Mouse (Mus musculus): ENCODE data around the gene Slc26a9. TPM values are rescaled to one million over a fixed set of nuclear protein-coding genes. Genes with fewer than 3 reads are reported as not detected.

The Slc26a9 gene
- total RNA-seq, 1 experiment from 2014 or later = not detected

DNA sequence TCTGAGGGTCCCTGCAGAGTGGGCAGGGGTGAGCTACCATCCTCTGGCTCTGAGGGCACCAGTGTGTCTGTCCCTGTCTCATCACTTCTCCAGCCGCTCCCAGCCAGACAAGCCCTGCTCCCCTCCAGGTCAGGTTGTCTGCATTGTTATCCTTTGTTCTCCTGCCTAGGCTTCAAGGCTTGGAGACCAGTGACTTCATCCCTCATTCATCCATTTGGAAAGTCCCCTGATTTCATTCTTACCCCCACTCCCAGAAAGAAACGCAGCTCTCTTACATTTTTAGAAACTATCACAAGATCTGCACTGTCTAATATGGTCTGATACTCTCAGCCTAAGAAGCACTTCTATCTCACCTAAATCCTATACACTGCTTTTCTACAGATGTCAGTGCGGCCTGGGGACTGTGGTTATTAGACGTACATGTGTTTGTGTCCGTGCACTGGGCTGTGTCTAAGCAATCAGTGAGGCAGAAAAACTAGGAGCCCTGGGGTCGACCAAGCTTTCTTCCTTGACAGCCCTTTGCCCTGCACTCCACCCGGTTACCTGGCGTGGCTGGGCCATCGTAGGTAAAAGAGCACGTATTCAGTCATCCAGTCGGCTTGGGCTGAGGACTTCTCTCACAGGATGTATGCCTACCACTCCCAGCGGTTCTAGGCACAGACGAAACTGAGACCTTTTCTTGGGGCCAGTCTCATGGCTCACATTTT, 10.2 kb upstream of the Slc26a9 start:
- ATAC-seq (replicated peaks; ENCODE audit: insufficient number of reproducible peaks, low FRiP score, low TSS enrichment, poor library complexity, severe bottlenecking) = no peak

DNA sequence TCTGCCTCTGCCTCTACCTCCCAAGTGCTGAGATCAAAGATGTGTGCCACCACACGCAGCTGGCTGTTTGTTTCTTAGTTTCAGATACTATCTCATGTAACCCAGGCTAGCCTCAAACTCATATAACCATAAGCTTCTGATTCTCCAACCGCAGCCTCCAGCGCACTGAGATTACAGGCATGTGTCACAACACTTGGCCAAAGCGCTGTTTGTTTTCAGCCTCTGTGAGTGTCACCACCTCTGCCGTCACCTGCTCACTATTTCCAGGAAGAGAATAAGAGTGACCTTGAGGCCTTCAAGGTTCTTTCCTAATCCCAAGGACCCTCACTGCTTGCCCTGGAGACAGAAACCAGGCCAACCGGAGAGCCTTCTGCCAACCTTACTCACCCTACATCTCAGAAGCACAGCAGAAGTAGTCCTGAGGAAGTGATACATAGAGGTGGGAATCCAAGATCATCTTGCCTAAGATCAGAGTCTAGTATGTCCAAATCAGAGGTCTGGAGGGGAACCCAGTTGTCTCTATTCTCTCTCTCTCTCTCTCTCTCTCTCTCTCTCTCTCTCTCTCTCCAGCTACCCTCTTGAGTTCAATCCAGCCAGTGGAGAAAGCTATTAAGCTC, 9.1 kb upstream of the Slc26a9 start:
- no peak for ATAC-seq (replicated peaks; ENCODE audit: insufficient number of reproducible peaks, low FRiP score, low TSS enrichment, poor library complexity, severe bottlenecking)

DNA sequence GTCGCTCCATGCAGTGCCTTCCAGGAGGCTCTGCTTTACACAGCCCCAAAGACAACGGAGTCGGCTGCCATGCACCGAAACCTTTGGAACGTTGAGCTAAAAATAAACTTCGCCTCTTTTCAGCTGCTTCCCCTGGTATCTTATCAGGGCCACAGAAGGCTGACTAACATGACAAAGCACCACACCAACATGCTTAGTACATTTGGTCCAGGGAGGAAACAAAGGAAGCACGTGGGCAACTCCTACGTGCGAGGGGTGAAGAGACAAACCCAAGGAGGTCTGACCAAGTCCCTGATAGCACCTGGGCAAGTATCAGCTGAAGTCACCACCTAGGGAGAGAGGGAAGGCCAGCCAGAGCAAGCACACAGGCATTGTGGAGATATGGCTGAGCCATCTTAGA, 7.3 kb upstream of the Slc26a9 start:
- ATAC-seq (replicated peaks; ENCODE audit: insufficient number of reproducible peaks, low FRiP score, low TSS enrichment, poor library complexity, severe bottlenecking) = no peak

DNA sequence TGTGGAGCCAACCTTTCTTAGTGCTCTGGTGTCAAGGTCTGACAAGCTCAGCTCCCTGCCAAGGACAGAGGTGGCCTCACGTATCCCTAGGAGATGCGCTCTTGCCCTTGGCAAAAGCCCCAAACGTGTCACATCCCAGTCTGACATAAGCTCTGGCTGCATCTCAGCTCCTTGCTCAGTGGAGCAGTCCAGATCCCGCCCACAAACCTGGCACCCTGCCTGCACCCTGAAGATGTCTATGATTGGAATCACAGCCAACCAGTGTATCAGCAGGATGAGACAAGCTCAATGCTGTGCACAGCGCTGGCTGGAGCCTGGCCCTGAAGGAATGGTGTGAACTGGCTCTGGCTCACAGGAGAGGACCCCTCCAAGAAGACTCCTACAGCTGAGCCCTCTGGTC, 6.6 kb upstream of the Slc26a9 start:
- ATAC-seq (replicated peaks; ENCODE audit: insufficient number of reproducible peaks, low FRiP score, low TSS enrichment, poor library complexity, severe bottlenecking) = no peak

DNA sequence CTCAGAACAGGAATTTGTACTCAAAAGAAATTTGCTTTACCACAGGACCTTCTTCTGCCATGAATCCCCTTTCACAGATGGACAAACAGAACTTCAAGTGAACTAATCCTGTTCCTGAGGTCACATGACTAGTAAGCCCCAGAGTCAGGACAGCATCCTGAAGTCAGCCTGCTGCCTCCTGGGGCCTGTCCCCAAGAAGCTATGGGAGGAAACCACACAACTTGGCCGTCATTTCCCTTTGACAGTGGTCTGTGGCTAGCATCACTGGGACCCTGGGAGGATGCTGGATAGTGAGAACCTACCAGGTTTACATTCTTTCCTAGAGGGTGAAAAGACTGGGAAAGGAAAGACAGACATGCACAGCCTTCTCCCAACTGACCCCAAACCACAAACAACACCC, 5.1 kb upstream of the Slc26a9 start:
- no peak for ATAC-seq (replicated peaks; ENCODE audit: insufficient number of reproducible peaks, low FRiP score, low TSS enrichment, poor library complexity, severe bottlenecking)

DNA sequence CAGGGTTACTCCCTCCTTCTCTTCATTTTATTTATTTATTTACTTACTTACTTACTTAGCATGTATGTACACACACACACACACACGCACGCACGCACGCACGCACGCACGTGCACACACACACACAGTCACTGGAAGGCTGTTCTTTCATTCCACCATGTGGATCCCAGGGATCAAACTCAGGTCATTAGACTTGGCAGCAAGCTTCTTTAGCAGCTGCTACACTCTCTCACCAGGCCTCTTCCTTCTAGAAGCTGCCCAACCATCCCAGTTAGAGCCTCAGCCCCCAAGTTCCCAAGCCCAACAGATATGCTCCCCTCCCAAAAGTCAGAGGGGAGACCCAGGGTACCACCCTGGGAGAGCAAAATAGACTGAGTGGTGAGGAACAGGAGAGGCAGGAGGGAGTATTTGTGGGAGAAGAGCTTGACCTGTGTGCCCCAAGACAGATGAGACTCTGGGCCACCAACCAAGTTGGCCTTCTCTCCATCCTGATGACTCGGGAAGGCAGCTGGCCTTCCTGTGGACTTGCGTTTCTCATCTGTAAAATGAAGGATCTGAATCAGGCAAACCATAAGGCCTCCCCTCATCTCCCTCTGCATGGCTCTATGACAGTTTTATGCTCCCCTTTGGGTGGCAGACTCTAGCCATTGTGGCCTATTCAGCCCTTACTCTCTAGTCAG, 4.2 kb upstream of the Slc26a9 start:
- ATAC-seq (replicated peaks; ENCODE audit: insufficient number of reproducible peaks, low FRiP score, low TSS enrichment, poor library complexity, severe bottlenecking) = no peak

DNA sequence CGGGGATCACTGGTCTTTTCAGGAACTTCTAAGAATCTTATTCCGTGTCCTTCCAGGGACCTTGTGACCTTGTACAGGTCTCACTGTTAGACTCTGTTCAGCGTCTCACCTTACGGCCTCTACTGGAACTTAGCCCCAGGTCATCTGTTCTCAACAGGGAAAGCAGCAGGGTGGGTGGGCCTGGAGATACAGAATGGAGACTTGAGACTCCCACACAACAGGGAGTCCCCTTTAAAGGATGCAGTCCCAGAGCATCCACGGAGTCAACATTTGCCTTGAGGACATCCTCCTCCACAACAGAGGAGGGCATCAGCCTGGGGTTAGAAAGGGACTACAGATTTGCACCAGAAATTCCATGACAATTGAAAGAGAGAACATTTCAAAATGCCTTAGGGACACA, 1.6 kb downstream of the Slc26a9 start:
- ATAC-seq (replicated peaks; ENCODE audit: insufficient number of reproducible peaks, low FRiP score, low TSS enrichment, poor library complexity, severe bottlenecking) = no peak

DNA sequence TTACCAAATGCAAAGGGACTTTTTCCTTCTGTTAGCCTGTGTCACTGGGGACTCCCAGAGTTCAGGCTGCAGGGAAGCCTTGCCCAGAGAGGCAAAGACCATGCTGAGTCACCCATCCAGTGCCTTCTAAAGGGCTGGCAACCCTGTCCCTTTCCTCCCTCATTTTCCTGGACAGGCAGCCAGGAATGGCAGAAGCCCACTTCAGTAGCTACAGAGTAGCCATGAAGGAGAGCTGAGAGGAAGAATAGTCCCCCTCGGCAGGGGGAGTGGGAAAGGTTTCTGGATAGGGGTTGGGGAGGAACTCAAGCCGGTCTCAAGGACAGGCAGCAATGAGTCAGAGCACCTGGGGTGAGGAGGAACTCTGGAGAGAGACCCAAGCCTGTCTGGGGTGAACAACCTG, 3.9 kb downstream of the Slc26a9 start:
- ATAC-seq (replicated peaks; ENCODE audit: insufficient number of reproducible peaks, low FRiP score, low TSS enrichment, poor library complexity, severe bottlenecking) = no peak

DNA sequence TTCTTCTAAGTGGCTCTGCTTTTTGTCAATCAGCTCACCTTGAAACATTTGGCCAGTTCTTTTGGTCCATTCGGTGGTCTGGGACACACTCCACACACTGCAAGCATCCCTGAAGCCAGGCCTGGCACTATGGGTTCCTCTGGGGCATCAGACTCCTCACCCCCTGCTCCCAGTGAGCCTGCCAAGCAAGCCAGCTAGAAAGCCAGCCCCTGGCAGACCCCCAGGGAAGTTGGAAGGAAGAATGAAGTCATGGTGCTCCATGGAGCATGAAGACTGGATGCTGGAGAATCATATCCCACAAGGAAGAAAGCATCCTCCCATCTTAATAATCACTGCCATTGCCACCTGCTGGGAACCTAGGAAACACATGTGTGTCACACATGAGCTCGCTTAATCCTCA, 4.8 kb downstream of the Slc26a9 start:
- ATAC-seq (replicated peaks; ENCODE audit: insufficient number of reproducible peaks, low FRiP score, low TSS enrichment, poor library complexity, severe bottlenecking) = no peak

DNA sequence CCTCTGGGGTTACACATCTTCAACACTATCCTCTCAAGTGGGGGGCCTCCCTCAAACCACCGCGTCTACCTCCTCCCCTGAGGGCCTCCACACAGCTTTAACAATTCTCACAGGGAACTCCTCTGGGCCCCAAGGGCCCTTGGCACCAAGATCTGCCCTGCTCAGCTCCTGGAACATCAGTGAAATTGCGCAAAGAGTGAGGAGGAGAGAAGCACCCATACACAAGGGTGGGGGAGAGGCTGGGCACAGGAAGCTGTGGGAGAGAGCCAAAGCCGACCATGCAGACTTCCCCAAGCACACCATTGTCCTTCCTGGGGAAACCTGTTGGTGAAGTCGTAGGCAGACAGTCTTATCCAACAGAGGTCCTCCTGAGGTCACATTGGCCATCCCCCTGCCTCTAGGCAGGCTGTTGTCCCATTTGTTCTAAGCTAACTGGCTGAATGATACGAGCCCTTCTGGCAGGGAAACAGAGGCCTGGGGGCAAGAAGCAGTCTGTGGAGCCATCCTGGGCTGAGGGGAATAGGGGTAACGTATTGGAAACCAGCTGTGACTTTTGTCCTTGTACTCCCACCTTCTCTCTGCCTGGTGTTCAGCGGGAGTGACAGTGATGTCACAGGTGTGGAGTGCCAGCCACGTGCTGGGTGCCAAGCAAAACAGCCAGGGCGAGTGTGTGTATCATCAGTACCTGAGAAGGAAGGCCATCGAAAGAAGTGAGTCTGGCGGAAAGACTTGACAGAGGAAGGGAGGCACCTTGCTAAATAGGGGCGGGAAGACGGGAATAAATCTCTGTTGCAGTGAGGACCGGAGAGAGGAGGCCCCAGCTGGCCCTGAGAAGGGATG, 6.1 kb downstream of the Slc26a9 start:
- no peak for ATAC-seq (replicated peaks; ENCODE audit: insufficient number of reproducible peaks, low FRiP score, low TSS enrichment, poor library complexity, severe bottlenecking)

DNA sequence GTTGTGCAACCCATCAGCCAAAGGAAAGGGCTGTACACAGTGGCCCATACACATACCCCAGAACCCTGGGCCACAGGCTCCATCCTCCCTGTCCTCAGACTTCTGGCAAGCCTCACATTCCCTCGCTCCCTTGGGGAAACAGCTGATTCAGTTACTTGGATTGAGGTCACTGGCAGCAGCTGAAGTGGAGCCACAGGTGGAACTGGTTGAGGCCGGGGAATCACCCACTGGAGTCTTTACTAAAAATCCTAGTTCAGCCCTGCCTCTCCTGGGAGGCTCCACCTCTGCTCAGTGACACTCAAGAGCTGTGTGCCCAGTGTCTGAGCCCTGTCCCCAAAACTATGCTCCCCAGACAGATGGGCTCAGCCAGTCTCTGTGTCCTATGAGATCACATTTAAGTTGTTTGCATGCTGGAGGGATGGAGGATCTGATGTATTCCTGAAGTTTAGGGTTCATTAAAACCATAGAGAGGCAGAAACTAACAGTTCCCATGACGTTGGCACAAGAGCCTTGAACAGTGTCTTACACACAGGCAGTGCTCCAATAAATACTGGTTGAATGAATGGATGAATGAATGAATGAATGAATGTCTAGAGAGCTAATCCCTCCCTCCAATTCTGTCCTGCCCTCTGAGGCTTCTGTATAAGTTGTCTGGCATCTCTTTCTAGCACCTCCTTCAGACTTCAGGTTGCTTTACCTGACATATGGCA, 7.5 kb downstream of the Slc26a9 start:
- ATAC-seq (replicated peaks; ENCODE audit: insufficient number of reproducible peaks, low FRiP score, low TSS enrichment, poor library complexity, severe bottlenecking) = no peak

DNA sequence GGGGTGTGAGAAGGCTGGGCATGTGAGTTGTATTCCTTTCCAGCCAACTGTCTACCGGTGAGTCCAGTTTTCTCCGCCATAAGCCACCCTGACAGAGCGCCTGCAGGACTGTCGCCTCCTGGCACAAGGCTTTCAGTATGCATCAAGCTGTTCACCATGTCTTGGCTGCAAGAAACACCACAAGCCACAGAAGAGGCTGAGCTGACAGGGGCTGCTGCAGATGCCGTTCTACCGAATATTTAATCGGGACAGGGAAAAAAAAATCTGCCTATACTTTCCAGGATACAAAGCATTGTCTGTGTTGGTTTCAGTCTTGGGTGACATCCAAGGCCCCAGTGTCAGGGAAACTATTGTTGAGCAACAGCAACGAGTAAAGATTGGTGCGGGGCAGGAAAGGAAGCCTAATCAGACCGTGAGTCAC, 8.1 kb downstream of the Slc26a9 start:
- ATAC-seq (replicated peaks; ENCODE audit: insufficient number of reproducible peaks, low FRiP score, low TSS enrichment, poor library complexity, severe bottlenecking) = no peak

DNA sequence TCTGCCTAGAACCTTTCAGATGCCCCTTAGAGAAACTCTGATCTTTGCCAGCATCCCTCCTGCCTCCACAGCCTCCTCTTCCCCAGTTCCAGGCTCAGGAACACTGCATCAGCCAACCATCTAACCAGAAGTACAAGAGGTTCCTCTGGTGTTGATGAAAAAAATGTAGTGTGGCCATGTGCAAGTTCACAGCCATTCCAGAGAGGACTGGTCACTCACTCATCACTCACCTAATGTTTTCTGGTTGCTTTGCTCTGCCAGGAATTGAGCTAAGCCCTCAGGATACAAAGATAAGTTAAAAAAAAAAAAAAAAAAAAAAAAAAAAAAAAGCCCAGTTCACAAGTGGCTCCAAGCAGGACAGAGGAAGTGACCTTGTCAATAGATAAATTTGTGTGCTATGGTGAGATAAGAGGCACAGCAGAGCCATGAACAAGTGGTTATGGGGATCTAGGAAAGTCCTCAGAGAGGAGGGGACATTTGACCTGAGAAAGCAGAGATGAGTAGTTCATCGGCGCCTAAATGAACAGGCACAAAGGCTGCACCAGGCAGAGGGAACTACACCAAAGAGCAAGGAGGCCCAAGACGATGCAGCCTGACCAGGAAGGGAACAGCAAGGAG, 10.5 kb downstream of the Slc26a9 start:
- 0 out of 2 replicates have a peak, but pooled peaks have one; percentile 24 for ATAC-seq (replicated peaks; ENCODE audit: insufficient number of reproducible peaks, low FRiP score, low TSS enrichment, poor library complexity, severe bottlenecking)

DNA sequence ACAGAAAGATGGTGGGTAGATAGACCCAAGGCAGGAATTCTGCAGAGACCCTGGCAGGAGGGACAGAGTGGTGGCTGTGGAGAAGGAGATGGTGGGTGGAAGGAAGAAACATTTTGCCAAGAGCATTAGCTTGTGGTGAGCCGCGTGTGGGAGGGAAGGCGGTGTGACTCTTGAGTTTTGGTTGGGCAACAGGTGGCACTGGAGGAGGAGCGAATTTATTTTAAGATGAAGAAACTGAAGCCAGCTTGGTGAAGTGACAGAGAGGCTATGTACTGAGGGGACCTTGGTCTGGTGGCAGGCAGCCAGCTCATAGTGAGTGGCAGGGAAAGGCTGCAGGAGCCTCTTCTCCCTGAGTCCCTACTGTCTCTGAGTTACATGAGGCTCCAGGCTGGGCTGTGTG, 11.1 kb downstream of the Slc26a9 start:
- peak; percentile 64 for ATAC-seq (replicated peaks; ENCODE audit: insufficient number of reproducible peaks, low FRiP score, low TSS enrichment, poor library complexity, severe bottlenecking)

DNA sequence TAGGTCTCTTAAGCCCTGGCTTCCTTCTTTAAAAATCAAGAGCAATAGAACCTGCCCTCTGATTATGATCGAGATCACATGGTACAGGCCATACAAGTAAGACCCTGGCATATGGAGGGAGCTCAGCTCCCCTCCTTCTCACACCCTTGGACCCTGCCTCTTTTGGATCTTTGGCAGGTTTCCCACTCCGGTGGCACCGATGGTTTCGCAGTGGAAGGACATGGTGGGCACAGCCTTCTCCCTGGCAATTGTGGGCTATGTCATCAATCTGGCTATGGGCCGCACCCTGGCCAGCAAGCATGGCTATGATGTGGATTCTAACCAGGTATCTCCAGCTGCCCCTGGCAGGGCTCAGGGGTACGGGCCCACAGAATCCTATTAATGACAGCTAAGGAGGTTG, 13.4 kb downstream of the Slc26a9 start:
- ATAC-seq (replicated peaks; ENCODE audit: insufficient number of reproducible peaks, low FRiP score, low TSS enrichment, poor library complexity, severe bottlenecking) = no peak

DNA sequence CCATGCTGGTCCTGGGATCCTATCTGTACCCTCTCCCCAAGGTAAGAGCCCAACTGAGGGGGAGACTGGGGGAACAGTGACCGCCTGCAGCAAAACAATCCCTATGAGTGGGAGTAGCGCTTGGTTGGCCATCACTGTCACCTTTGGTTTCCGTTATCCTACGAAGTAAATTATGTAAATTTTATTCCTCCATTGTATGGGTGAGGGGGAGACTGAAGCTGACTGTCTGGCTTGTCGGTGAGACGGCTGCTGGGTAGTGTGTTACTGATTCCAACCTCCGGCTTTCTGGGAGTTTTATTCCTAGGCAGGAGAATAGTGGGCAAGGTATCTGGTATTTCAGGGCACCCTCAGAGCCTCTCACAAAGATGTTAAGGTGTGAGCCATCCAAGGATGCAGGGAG, 15.0 kb downstream of the Slc26a9 start:
- ATAC-seq (replicated peaks; ENCODE audit: insufficient number of reproducible peaks, low FRiP score, low TSS enrichment, poor library complexity, severe bottlenecking) = no peak

DNA sequence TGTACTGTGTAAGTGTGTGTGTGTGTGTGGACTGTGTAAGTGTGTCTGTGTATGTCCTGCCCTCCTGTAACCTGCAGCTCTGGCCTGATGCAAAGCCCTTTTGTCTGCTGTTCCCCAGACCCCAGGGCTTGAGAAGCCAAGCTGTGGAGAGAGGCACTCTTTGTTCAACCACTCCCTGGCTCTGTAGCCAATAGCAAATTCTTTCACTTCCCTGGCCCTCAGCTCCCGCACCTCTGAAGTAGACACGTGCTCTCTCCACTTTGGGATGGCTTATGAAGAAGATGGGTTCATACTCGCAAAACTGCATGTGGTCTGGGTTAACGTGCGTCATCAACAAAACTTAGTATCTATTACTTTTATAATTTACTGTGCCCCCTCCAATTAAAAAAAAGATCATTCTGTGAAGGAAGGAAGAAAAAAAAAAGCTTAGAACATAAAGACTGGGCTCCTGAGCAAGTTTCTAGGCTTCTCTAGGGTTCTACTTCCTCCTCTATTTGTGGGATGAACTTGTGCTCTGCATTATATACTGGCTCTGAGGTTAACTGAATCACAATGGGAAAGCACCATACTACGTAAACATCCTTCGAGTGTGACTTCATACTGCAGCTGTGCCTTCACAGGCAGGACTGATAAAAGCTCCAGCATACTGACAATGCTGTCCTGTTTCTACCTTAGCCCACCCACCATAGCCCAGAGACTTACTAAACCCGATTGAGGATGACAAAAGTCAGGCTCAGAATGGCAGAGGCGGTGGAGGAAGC, 16.0 kb downstream of the Slc26a9 start:
- ATAC-seq (replicated peaks; ENCODE audit: insufficient number of reproducible peaks, low FRiP score, low TSS enrichment, poor library complexity, severe bottlenecking) = no peak

DNA sequence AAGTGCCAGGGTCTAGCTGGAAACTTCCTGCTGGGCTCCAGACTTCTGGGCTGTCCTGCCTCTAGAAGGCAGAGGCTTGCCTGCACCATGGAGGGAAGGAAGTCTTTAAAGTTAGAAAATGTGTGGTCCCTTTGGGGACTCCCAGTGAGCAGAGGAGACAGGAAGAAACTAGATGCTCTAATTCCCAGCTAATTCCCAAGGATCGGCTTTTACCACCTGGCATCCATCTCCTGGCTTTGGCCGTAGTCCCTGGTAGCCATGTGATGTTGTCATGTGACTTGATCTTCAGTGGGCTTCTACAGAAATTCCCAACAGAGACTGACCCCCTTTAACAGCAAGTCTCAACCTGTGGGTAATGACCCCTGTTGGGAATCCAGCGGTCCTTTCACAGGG, 16.6 kb downstream of the Slc26a9 start:
- no peak for ATAC-seq (replicated peaks; ENCODE audit: insufficient number of reproducible peaks, low FRiP score, low TSS enrichment, poor library complexity, severe bottlenecking)

Data from monocyte, adult 5-6 weeks (primary cell).